Mouse (Mus musculus): ENCODE results near the gene Serpinb6a.
A peak's percentile ranks its signal among the peaks of the same experiment; 100 is the strongest.
"Not testable (repeated sequence)": the region's sequence is repeated elsewhere in the genome, so short reads cannot be mapped to it uniquely, and the experiment has no call there.

Serpinb6a gene

DNA sequence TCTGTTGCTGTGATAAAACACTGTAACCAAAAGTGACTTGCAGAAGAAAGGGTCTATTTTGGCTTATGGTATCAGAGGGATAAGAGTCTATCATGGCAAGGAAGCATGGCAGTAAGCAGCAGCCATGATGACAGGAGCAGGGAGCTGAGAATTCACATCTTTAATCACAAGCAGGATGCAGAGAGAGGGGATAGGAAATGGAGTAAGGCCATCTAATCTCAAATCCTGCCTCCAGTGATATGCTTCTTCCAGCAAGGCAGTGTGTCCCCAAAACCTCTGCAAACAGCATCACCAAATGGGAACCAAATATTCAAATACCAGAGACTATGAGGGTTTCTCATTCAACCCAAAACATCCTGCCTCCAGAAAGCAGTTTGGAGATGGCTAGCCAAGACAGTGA, 36.0 kb downstream of the Serpinb6a start:
- DNase-seq = no peak

DNA sequence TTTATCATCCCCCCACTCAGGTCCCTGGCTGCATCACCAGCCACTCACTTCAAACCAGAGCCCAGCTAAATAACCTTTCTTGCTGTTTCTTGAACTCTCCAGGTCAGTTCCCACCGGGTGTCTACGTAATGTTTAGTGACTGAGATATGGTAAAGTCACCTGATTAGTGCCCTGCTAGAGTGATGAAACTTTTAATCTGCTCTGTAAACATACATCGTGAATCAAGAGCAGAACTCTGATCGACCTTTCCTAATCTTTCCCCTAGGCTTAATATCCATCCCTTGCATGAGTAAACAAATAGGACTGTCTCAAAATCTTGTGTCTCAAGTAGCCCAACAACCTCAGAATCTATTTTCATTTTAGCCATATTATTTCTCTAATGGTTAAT, 36.6 kb downstream of the Serpinb6a start:
- DNase-seq = no peak

DNA sequence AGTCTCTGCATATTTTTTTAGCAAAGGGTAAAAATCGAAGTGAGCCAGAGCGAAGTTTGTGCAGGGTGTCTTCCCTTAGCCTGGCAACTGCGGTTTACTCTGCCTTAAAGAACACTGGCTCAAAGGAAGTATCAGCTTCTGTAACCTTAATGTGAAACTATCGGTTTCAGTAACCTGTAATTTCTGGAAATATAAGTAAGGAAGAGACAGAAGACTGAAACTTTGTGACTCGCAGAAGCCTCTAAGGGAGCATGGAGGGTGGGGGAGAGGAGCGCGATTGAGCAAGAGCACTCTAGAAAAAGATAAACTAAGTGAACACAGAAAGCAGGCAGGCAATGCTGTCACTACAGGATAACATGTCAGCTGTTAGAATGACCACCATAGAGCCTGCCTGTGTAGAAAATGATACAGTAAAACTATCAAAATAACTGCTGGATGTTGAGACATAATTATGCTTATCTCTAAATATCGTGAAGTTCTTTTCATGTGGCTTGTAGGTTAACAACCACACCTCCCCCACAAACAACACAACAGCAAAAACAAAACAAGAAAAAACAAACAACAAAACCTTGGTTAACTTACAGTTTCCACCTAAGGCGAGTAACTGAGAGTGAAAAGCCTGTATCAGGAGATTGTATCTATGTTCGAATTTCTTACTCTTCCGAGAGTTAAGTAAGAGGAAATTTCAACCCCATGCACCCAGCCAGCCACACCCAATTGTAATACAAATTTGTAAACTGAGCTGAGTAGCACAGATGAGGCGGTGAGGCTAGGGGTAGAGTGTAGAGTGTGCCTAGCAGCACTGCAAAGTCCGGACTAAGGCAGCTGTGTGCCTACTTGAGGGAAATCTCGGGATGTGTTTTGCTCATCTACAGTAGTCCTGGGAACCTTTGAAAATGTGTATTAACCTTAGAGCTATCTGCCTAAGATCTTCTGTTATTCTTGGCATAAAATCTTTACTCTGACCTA, 37.3 kb downstream of the Serpinb6a start:
- DNase-seq = no peak

GRCm38 (mm10) chr13:33964206-33965046, 38.2 kb downstream of the Serpinb6a start, which contains the start of gene Nqo2:
Gene Nqo2, plus strand, starts transcription at chr13:33964687.
- peak; percentile 50 to 57 for DNase-seq

DNA sequence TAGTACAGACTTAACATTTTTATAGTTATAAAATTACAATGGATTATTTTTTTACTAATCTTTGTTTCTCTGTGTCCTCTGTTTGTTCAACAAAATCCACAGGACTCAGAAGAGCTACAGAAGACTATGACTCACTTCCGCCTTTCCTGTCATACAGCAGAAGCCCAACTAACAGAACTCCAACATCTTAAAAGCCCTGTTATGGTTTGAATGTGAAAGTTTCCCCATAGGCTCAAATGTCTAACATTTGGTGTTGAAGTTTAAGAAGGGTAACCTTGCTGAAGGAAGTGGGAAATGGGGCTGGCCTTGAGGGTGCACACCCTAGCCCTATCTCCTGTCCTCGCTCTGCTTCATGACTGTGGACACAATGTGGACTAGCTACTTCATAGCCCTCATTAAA, 42.8 kb downstream of the Serpinb6a start:
- no peak for DNase-seq

GRCm38 (mm10) chr13:33956571-33957421, 45.8 kb downstream of the Serpinb6a start:
- peak in 1 of 2 experiments; percentile 41 for DNase-seq

GRCm38 (mm10) chr13:33952947-33953346, 49.6 kb downstream of the Serpinb6a start:
- no peak for DNase-seq

- no peak for DNase-seq
Observed at GRCm38 (mm10) chr13:33952075-33952449, 50.5 kb downstream of the Serpinb6a start.

- no peak for DNase-seq
Observed at GRCm38 (mm10) chr13:33951308-33952074, 51.1 kb downstream of the Serpinb6a start.

- no peak for DNase-seq
Observed at GRCm38 (mm10) chr13:33942212-33942779, 60.3 kb downstream of the Serpinb6a start.

DNA sequence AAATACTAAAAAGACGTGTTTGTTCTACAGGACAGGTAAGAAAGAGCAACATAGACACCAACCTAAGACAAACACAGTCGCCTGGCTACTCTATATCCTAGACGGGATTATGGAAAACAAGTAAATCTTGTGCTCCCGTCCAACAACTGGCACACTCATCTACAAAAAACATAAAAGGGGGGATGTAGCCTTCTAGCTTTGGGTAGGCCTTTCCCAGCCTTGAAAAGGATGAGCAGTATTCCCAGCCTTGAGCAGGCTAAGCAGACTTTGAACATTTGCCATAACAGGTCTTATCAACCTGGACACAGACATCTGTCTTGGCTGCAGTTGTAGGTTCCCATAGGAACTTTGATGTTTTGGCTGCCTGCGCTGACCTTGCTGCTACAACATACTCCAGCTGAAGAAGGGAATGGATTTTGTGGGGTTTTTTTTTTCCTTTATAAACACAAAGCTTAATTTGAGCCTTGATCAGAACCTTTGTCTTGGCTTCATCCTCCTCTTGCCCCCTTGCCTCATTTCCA, 61.2 kb downstream of the Serpinb6a start:
- no peak for DNase-seq

GRCm38 (mm10) chr13:33937587-33937986, 65.0 kb downstream of the Serpinb6a start:
- DNase-seq = not testable (repeated sequence)

GRCm38 (mm10) chr13:33937151-33937550, 65.4 kb downstream of the Serpinb6a start:
- DNase-seq = no peak

GRCm38 (mm10) chr13:33935465-33936181, 67.0 kb downstream of the Serpinb6a start:
- peak; percentile 68 to 70 for DNase-seq

DNA sequence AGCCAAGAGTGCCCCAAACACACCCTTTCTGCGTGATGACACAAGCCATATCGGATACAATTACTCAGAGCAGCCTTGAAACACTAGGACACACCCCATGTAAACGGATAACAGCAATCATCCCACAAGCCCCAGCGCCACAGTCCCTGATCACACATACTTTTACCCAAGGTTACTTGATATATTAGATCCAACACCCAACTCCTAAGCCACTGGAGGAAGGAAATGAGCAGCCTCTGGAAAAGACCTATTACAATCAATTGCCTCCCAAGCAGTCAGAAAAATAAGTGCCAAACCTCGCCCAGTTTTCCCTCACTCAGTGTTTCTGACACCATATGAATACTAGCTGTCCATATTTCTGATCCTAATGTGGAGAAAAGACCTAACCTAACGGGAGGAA, 67.9 kb downstream of the Serpinb6a start:
- no peak for DNase-seq

DNA sequence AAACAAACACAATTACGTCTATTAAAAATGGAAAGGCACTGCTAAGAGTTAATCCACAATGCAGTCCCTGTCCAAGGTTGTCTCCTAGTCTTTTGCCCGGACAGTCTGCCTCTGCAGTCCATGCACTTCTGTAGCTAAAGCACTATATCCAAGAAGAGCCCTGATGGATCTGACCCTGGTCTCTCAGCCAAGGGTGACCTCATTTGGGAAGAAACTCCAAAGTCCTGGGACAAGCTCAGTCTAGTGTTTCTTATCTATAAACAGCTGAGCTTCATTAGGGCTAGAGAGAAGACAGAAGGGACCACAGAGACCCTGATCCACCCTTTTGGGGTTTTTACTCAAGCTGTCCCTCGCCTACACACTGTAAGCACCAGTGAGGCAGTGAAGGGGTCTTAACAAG, 71.7 kb downstream of the Serpinb6a start:
- DNase-seq = no peak

DNA sequence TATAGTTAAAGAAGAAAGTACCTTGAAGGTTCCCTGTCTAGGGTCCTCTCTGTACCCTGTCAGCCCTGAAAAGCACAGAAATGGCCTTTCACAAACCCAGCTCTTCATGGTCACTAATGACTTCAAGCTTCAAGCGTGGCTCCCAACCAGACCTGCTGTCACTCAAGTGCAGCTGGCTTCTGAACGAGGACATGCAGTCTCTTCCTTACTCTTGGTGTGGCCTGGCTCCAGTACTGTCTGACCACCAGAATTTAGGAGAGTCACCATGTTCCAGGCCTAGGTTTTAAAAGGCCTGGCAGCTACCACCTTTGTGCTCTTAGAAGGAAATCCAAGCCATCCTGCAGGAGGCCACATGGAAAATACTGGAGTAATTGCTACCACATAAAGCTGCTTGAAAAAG, 72.3 kb downstream of the Serpinb6a start:
- DNase-seq = no peak

- DNase-seq = no peak
Observed at GRCm38 (mm10) chr13:33921699-33922098, 80.9 kb downstream of the Serpinb6a start.

DNA sequence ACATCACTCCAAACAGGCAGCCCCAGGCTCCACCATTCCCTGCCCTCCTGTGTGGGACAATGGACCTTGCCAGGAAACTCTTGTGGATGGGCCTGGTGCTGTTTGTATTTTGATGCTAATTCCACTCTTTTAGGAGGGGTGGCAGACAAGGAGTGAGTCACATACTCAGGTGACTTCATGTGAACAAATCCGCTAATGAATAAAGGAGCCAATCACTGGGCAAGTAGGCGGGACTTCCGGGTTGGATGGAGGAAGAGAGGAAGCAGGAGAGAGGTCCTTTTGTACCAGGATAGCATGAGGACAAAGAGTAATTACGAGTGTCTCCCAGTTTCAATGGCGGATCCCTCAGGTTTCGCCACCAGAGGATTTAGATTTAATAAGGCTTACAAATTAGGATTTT, 81.6 kb downstream of the Serpinb6a start:
- DNase-seq = no peak

DNA sequence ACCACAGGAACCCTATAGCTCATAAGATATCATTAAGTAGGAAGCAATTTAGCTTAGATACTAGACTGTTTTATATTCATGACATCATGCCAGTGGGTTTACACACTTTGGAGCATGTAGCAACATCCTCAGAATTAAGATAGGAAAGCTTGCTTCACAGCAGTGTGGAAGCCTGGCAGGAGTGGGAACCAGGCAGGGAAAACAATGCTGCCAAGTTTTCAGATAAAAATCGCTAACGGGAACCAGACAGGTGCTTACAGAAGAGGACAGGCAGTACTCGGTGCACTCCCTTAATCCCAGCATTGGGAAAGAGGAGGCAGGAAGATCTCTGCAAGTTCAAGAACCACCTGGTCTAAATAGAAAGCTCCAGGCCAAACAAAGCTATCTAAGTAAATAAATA, 95.8 kb downstream of the Serpinb6a start:
- DNase-seq = no peak
